Mouse (Mus musculus): Measurements from ENCODE around the gene Fam71e1.

GRCm38 (mm10) chr7:44468644-44469285 is 27.6 kb upstream of the Fam71e1 start:
- TF ChIP-seq BHLHE40 (IDR thresholded peaks at IDR 0.05; ENCODE audit: borderline replicate concordance, low read depth, low read length) (no peak), ETS1 (IDR thresholded peaks at IDR 0.05; ENCODE audit: low read depth, low read length) (no peak), CTCF (IDR thresholded peaks at IDR 0.05 in 2 of 3, conservative IDR thresholded peaks at IDR 0.05 in 1 of 3; ENCODE audit: control insufficient read depth in 1 of 3, insufficient read depth in 1 of 3, low read depth in 2 of 3, low read length in 3 of 3, poor library complexity in 1 of 3, severe bottlenecking in 1 of 3) (no peak), NELFE (IDR thresholded peaks at IDR 0.05; ENCODE audit: low read depth, low read length) (no peak), MEF2A (IDR thresholded peaks at IDR 0.05; ENCODE audit: extremely low read depth, insufficient replicate concordance, low read depth, low read length, poor library complexity, severe bottlenecking) (no peak), TCF12 (IDR thresholded peaks at IDR 0.05; ENCODE audit: low read depth, low read length) (no peak), GATA1 (IDR thresholded peaks at IDR 0.05; ENCODE audit: low read depth, low read length) (no peak), POLR2A (IDR thresholded peaks at IDR 0.05; ENCODE audit: control insufficient read depth in 1 of 2, insufficient read depth in 1 of 2, low read depth in 1 of 2, low read length in 2 of 2, poor library complexity in 1 of 2) (no peak), KAT2A (conservative IDR thresholded peaks at IDR 0.05; ENCODE audit: low read depth, low read length) (no peak), MYB (IDR thresholded peaks at IDR 0.05; ENCODE audit: low read depth, low read length) (no peak), MAFK (IDR thresholded peaks at IDR 0.05; ENCODE audit: borderline replicate concordance, low read depth, low read length) (no peak), RAD21 (IDR thresholded peaks at IDR 0.05; ENCODE audit: low read depth, low read length) (no peak), MAX (IDR thresholded peaks at IDR 0.05; ENCODE audit: low read length) (no peak), CHD2 (IDR thresholded peaks at IDR 0.05; ENCODE audit: low read length) (no peak)
